Mouse (Mus musculus): ENCODE data around the gene Hsd3b7. TPM values are rescaled to one million over a fixed set of nuclear protein-coding genes. Genes with fewer than 3 reads are reported as not detected.

Gene Hsd3b7
- polyA plus RNA-seq, 1 experiment from 2014 or later: 10.3 TPM

DNA sequence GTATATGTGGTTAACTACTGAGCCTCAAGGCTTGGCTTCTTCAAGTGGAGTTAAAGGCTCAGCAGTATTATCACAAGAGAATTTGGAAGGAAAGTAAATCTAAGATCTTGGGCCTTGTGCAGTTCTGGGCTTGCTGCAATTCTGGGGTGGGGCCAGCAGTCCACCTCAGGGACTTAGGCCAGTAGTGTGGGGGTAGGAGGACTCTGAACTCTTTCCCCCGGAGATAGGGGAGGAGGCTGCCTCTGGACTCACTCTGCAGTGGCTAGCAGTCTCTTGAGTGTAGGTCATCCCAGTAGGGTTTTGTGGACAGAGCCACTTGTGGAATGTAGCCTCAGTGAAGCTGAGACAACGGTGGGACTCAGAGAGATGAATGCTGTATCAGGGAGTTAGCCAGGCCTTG, 34.6 kb upstream of the Hsd3b7 start:
- Histone ChIP-seq H3K4me1 (ENCODE audit: control insufficient read depth, insufficient read depth, low read length) (peaks cover 16% of the 10 kb centered on the region), H3K4me2 (ENCODE audit: low read length) (no peak overlapping the region), H3K36me3 (ENCODE audit: control insufficient read depth, insufficient read depth, low read length) (peaks cover 34% of the 10 kb centered on the region), H3K27me3 (ENCODE audit: control insufficient read depth, insufficient read depth, low read depth, low read length) (no peaks in the 10 kb centered on the region), H3K9ac (ENCODE audit: low read depth, low read length) (no peak overlapping the region), H3K4me3 (ENCODE audit: low read depth, low read length) (no peak overlapping the region), H3K9me3 (replicated peaks; ENCODE audit: control insufficient read depth, low read length, poor library complexity, severe bottlenecking) (no peaks in the 10 kb centered on the region), H3K27ac (ENCODE audit: low read length) (no peak overlapping the region)
- WGBS: 78% methylated on average over 2 of the region's 2 CpGs
- ATAC-seq: no peak

DNA sequence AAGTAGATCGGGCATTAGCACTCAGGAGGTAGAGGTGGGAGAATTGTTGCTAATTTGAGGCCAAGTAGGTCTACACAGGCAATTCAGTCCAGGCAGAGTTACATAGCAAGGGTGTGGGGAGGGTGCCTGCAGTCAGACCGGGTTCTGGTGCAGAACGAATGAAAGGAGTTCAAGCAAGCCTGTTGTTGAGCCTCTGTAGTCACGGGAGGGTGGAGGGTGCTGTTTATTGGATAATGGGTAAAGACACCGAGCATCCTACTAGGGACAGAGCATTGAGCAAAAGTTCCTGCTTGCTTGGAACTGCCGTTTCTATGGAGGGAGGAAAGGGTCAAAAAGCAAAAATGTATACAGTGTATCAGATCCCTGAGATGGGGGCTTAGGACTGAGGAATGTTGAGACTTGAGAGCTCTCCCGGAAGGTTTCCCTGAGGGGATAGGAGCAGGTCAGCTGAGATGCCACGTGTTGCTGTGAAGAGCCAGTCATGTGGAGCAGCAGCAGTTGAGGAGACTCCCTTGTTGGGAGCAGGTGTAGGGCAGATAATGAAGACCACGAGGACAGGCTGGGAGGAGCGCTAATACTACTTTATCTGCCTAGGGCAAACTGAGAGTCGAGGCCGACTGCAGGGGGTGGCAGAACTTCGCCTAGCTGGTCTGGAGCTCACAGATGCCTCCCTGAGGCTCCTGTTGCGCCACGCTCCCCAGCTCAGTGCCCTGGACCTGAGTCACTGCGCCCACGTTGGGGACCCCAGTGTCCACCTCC, 33.4 kb upstream of the Hsd3b7 start:
- H3K4me1 ChIP-seq (ENCODE audit: control insufficient read depth, insufficient read depth, low read length): peaks cover 16% of the 10 kb centered on the region
- no peak overlapping the region for H3K27ac ChIP-seq (ENCODE audit: low read length)
- WGBS: 81% methylated on average over 17 of the region's 17 CpGs
- no peak overlapping the region for H3K4me3 ChIP-seq (ENCODE audit: low read depth, low read length)
- ATAC-seq: no peak
- H3K4me2 ChIP-seq (ENCODE audit: low read length): no peak overlapping the region
- H3K9me3 ChIP-seq (replicated peaks; ENCODE audit: control insufficient read depth, low read length, poor library complexity, severe bottlenecking): no peaks in the 10 kb centered on the region
- peaks cover 34% of the 10 kb centered on the region for H3K36me3 ChIP-seq (ENCODE audit: control insufficient read depth, insufficient read depth, low read length)
- no peak overlapping the region for H3K9ac ChIP-seq (ENCODE audit: low read depth, low read length)
- no peaks in the 10 kb centered on the region for H3K27me3 ChIP-seq (ENCODE audit: control insufficient read depth, insufficient read depth, low read depth, low read length)

DNA sequence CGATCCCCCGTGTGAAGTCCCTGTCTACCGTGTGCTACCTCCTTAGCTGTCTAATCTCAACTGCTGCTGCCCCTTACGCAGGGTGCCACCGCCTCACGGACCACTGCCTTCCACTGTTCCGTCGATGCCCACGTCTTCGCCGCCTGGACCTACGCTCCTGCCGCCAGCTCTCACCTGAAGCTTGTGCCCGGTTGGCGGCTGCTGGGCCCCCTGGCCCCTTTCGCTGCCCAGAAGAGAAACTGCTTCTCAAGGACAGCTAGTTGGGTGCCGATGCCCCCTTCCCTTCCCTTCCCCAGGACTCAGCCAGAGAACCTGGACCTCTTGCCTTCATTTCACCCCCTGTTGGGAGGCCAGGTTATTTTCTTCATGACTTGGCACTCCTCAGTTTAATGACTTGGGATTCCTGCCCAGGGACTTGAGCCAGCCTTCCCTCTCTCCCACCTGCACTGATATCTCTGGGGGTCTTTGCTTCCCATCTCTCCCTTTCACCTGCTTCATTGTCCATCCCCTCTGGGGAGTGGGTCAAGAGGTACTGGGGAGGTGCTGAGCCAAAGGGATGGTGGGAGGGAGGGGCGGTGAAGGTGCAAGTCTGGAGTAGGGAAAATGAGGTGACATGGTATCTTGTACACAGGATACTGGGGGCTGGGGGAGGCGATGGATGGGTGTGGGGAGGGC, 32.6 kb upstream of the Hsd3b7 start:
- H3K9me3 ChIP-seq (replicated peaks; ENCODE audit: control insufficient read depth, low read length, poor library complexity, severe bottlenecking): no peaks in the 10 kb centered on the region
- H3K36me3 ChIP-seq (ENCODE audit: control insufficient read depth, insufficient read depth, low read length): peaks cover 34% of the 10 kb centered on the region
- no peak overlapping the region for H3K4me2 ChIP-seq (ENCODE audit: low read length)
- H3K4me3 ChIP-seq (ENCODE audit: low read depth, low read length): no peak overlapping the region
- H3K27ac ChIP-seq (ENCODE audit: low read length): no peak overlapping the region
- ATAC-seq: no peak
- peaks cover 16% of the 10 kb centered on the region for H3K4me1 ChIP-seq (ENCODE audit: control insufficient read depth, insufficient read depth, low read length)
- H3K9ac ChIP-seq (ENCODE audit: low read depth, low read length): no peak overlapping the region
- WGBS: 92% methylated on average over 19 of the region's 19 CpGs
- H3K27me3 ChIP-seq (ENCODE audit: control insufficient read depth, insufficient read depth, low read depth, low read length): no peaks in the 10 kb centered on the region

DNA sequence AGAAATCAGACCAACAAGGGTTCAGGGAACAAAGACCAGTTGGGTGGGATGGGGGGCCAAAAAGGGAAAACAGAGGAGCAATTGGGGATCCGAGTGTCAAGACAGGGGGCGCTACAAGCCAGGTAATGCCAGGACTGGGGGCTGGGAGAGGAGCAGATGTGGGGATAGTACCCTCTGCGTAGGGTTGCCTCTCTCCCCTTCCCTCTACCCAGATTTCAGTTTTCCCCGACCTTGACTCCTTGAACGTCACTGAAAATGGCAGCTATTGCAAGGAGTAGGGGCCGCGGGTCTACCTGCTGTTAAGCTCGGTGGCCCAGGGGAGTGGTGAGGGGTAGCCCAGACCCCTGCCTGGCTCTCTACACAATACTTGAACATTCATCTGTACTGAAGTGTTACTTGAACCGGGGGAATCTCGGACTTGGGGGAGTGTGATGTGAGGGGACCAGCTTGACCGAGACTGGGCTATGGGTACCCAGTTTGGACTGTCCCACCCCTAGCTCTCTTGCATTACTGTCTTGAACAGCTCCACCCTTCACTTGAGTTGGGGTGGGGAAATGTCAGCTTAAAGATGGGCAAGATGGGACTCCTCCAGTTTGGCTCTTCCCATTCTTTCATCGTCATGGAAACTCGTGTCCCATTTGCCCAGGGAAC, 31.9 kb upstream of the Hsd3b7 start:
- Histone ChIP-seq H3K9ac (ENCODE audit: low read depth, low read length) (no peak overlapping the region), H3K9me3 (replicated peaks; ENCODE audit: control insufficient read depth, low read length, poor library complexity, severe bottlenecking) (no peaks in the 10 kb centered on the region), H3K4me1 (ENCODE audit: control insufficient read depth, insufficient read depth, low read length) (peaks cover 16% of the 10 kb centered on the region), H3K36me3 (ENCODE audit: control insufficient read depth, insufficient read depth, low read length) (peaks cover 29% of the 10 kb centered on the region), H3K27me3 (ENCODE audit: control insufficient read depth, insufficient read depth, low read depth, low read length) (no peaks in the 10 kb centered on the region), H3K4me3 (ENCODE audit: low read depth, low read length) (no peak overlapping the region), H3K27ac (ENCODE audit: low read length) (0 out of 2 replicates have a peak overlapping the region, but pooled peaks have one; percentile 4), H3K4me2 (ENCODE audit: low read length) (peak overlapping the region; percentile 71)
- 45% methylated on average over 13 of the region's 13 CpGs for WGBS
- no peak for ATAC-seq

DNA sequence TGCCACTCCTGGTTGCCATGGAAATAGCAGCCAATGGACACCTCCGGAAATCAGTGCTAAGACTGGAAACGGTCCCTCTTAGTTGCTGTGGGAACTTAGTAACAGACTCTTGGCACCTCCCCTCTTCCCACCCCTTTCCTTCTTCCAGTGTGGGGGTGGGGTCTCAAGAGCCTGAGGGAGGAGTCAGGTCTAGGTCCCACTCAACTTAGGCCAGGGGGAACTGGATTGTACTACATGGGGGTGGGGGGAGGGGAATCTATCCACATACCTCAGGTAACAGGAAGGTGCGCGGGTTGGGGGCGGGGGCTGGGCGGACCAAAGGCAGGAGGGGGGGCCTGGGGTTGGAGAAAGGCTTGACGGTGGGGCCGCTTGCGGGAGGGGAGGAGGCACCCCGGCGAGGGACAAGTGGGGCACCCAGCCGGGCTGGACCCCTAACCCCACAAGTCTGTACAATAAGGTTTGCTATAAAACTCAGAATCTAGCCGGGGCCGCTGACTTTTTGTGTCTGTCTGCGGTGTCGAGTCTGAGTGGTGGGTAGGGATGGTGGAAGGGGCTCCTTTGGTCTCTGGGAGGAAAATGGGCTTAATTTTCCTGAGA, 31.3 kb upstream of the Hsd3b7 start:
- ATAC-seq: peak; percentile 87
- peak overlapping the region; percentile 70 for H3K9ac ChIP-seq (ENCODE audit: low read depth, low read length)
- no peaks in the 10 kb centered on the region for H3K27me3 ChIP-seq (ENCODE audit: control insufficient read depth, insufficient read depth, low read depth, low read length)
- peak overlapping the region; percentile 66 for H3K27ac ChIP-seq (ENCODE audit: low read length)
- peaks cover 23% of the 10 kb centered on the region for H3K36me3 ChIP-seq (ENCODE audit: control insufficient read depth, insufficient read depth, low read length)
- H3K9me3 ChIP-seq (replicated peaks; ENCODE audit: control insufficient read depth, low read length, poor library complexity, severe bottlenecking): no peaks in the 10 kb centered on the region
- H3K4me3 ChIP-seq (ENCODE audit: low read depth, low read length): peak overlapping the region; percentile 44
- peaks cover 16% of the 10 kb centered on the region for H3K4me1 ChIP-seq (ENCODE audit: control insufficient read depth, insufficient read depth, low read length)
- WGBS: 2% methylated on average over 14 of the region's 16 CpGs
- peak overlapping the region; percentile 71 for H3K4me2 ChIP-seq (ENCODE audit: low read length)

DNA sequence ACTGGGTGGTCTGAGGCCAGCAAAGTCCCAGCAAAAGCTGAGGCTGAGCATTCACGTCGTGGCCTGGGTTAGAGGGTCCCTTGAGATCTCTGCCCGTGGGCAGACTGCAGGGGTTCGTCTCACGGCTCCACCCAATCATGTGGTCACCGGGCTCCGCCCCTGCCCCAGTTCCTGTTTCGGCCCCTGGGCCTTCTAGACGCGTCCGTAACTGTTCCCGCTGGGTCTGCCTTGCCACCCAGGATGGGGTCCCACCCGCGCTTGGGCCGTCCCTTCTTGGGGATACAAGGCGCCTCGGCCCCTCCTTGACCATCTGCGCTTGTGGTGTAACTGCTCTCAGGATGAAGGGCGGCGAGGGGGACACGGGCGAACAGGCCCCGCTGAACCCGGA, 30.8 kb upstream of the Hsd3b7 start, which contains the start of gene Orai3:
TSS of gene Orai3 (plus strand) at position 165 of the 388 bp plus-strand sequence.
- ATAC-seq: peak; percentile 57
- no peaks in the 10 kb centered on the region for H3K9me3 ChIP-seq (replicated peaks; ENCODE audit: control insufficient read depth, low read length, poor library complexity, severe bottlenecking)
- under 1% methylated on average over 24 of the region's 24 CpGs for WGBS
- no peaks in the 10 kb centered on the region for H3K27me3 ChIP-seq (ENCODE audit: control insufficient read depth, insufficient read depth, low read depth, low read length)
- H3K9ac ChIP-seq (ENCODE audit: low read depth, low read length): peak within 1 kb of the TSS; percentile 70
- H3K4me2 ChIP-seq (ENCODE audit: low read length): peak within 1 kb of the TSS; percentile 71
- peaks cover 16% of the 10 kb centered on the region for H3K4me1 ChIP-seq (ENCODE audit: control insufficient read depth, insufficient read depth, low read length)
- H3K4me3 ChIP-seq (ENCODE audit: low read depth, low read length): peak within 1 kb of the TSS; percentile 44
- peak within 1 kb of the TSS; percentile 66 for H3K27ac ChIP-seq (ENCODE audit: low read length)
- H3K36me3 ChIP-seq (ENCODE audit: control insufficient read depth, insufficient read depth, low read length): peaks cover 21% of the 10 kb centered on the region

DNA sequence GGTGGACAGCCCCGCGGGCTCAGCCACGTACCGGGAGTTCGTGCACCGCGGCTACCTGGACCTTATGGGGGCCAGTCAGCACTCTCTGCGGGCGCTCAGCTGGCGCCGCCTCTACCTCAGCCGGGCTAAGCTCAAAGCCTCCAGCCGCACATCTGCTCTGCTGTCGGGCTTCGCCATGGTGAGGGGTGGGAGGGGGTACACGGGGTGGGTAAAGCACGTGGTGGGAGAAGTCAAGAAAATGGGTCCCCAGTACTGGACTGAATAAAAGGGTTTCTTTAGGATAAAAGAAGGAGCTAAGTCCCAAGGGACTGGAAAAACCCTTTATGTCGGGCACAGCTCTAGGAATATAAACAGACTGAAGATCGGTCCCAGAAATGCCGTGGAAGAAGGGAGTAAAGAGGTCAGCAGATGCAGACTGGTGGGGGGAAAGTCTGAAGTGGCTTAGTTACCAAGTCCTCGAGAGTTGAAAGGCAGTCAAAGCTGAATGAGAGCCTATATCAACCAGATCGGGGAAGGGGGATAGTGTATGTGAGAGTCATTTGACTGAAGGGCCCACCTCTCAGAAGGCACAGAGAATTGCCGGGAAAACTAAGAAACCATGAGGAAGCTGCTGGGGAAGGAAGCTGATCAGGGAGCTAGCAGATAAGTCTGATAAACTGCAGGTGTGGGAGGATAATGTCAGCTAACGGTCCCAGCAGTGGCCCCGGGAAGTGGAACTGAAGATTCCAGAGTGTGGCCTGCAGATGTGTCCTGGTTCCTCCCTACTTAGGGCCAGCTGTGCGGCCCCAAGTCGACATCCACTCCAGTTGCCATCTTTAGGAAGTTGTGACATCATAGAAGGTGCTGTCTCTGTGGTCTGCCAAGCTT, 30.1 kb upstream of the Hsd3b7 start:
- Histone ChIP-seq H3K4me1 (ENCODE audit: control insufficient read depth, insufficient read depth, low read length) (peaks cover 16% of the 10 kb centered on the region), H3K27me3 (ENCODE audit: control insufficient read depth, insufficient read depth, low read depth, low read length) (no peaks in the 10 kb centered on the region), H3K9ac (ENCODE audit: low read depth, low read length) (peak overlapping the region; percentile 70), H3K4me3 (ENCODE audit: low read depth, low read length) (peak overlapping the region; percentile 44), H3K27ac (ENCODE audit: low read length) (peak overlapping the region; percentile 66), H3K4me2 (ENCODE audit: low read length) (peak overlapping the region; percentile 71), H3K36me3 (ENCODE audit: control insufficient read depth, insufficient read depth, low read length) (peaks cover 17% of the 10 kb centered on the region), H3K9me3 (replicated peaks; ENCODE audit: control insufficient read depth, low read length, poor library complexity, severe bottlenecking) (no peaks in the 10 kb centered on the region)
- peak; percentile 6 for ATAC-seq
- WGBS: 5% methylated on average over 27 of the region's 27 CpGs

DNA sequence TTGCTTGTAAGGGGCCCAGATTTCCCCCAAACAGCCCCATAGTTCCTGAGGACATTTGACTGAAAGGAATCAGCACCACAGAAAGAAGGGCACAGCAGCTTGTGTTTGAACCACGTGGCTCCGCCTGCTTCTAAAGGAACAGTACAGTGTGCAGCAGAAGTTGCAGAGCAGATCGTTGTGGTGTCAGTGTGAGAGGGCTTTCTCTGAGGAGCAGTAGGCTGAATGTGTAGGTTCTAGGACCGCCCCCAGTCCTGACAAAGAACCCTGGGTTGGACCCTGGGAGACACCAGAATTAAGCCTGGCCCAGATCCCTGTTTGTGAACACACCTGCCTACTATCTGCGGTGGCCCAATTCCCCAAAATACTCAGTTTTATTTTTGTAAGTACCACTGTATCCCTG, 29.1 kb upstream of the Hsd3b7 start:
- Histone ChIP-seq H3K27me3 (ENCODE audit: control insufficient read depth, insufficient read depth, low read depth, low read length) (no peaks in the 10 kb centered on the region), H3K9me3 (replicated peaks; ENCODE audit: control insufficient read depth, low read length, poor library complexity, severe bottlenecking) (no peaks in the 10 kb centered on the region), H3K36me3 (ENCODE audit: control insufficient read depth, insufficient read depth, low read length) (peaks cover 9% of the 10 kb centered on the region), H3K9ac (ENCODE audit: low read depth, low read length) (no peak overlapping the region), H3K4me1 (ENCODE audit: control insufficient read depth, insufficient read depth, low read length) (peaks cover 16% of the 10 kb centered on the region), H3K4me2 (ENCODE audit: low read length) (no peak overlapping the region), H3K4me3 (ENCODE audit: low read depth, low read length) (no peak overlapping the region), H3K27ac (ENCODE audit: low read length) (no peak overlapping the region)
- ATAC-seq: no peak
- 70% methylated on average over 5 of the region's 5 CpGs for WGBS

Measured in midbrain, embryonic 16.5 days (tissue).